Mouse (Mus musculus): ENCODE measurements at regions not wholly inside any gene's neighbourhood (a gene's known extent, or its start where the extent isn't known, plus 50 kb on each side); places are given as distances from the start of the nearest gene placed in this dataset.

DNA sequence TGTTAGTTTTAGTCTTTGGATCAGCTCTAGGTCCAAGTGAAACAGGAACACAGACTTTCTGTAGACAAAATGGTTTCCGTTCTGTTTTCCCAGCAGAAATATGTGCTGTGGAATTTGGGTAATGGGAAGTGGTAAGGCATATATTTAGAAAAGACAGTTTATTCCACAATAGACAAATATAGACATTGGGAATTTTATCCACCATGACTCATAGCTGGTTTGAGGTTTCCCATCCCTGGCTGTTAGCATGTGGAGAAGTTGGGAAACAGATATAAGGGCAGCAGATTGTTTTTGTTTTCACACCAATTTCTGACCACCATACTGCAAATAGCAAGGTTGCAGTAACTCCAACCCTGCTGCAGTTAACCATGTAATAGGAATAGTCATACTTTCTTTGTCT, 385.0 kb upstream of the Adam34 start:
- H3K36me3 ChIP-seq (ENCODE audit: control insufficient read depth, insufficient read depth, low read length, poor library complexity, severe bottlenecking) = no peaks in the 10 kb centered on the region
- no peaks in the 10 kb centered on the region for H3K4me1 ChIP-seq (ENCODE audit: control insufficient read depth, insufficient read depth, low read length)
- H3K4me3 ChIP-seq (ENCODE audit: low read depth, low read length) = no peak overlapping the region
- no peaks in the 10 kb centered on the region for H3K27me3 ChIP-seq (ENCODE audit: control insufficient read depth, insufficient read depth, low read length, poor library complexity, severe bottlenecking)
- H3K9ac ChIP-seq (ENCODE audit: low read depth, poor library complexity, severe bottlenecking) = no peak overlapping the region
- H3K9me3 ChIP-seq (replicated peaks; ENCODE audit: control insufficient read depth, insufficient read depth, low read length, poor library complexity, severe bottlenecking) = no peaks in the 10 kb centered on the region
- TF ChIP-seq POLR2A (IDR thresholded peaks at IDR 0.05; ENCODE audit: insufficient read depth, low read length) = no peak
- no peak for TF ChIP-seq CTCF (IDR thresholded peaks at IDR 0.05; ENCODE audit: low read depth, low read length)
- TF ChIP-seq EP300 (IDR thresholded peaks at IDR 0.05; ENCODE audit: insufficient read depth, low read depth, low read length) = no peak
- H3K27ac ChIP-seq (ENCODE audit: insufficient read depth, low read length) = no peak overlapping the region

DNA sequence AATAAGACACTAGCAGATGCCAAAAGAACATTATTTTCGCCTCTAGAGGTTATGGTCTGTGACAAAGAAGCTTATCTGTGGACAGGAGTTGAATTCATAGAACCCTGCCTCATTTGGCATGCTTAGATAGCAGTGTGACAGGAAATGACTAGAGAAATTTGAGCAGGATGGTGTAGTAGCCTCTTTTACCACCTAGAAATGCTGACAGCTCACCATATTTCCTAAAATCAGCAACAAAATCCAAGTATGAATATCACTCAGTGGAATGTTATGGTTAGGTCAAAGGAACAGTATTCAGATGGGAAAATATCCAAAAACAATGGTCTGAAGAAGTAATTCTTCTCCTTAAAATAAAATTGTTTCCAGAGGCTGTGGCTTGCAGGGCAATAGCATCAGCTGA, 383.6 kb upstream of the Adam34 start:
- H3K36me3 ChIP-seq (ENCODE audit: control insufficient read depth, insufficient read depth, low read length, poor library complexity, severe bottlenecking) = no peaks in the 10 kb centered on the region
- no peak overlapping the region for H3K4me3 ChIP-seq (ENCODE audit: low read depth, low read length)
- H3K27me3 ChIP-seq (ENCODE audit: control insufficient read depth, insufficient read depth, low read length, poor library complexity, severe bottlenecking) = no peaks in the 10 kb centered on the region
- H3K27ac ChIP-seq (ENCODE audit: insufficient read depth, low read length) = no peak overlapping the region
- no peak for TF ChIP-seq CTCF (IDR thresholded peaks at IDR 0.05; ENCODE audit: low read depth, low read length)
- TF ChIP-seq EP300 (IDR thresholded peaks at IDR 0.05; ENCODE audit: insufficient read depth, low read depth, low read length) = no peak
- no peak for TF ChIP-seq POLR2A (IDR thresholded peaks at IDR 0.05; ENCODE audit: insufficient read depth, low read length)
- H3K4me1 ChIP-seq (ENCODE audit: control insufficient read depth, insufficient read depth, low read length) = no peaks in the 10 kb centered on the region
- H3K9ac ChIP-seq (ENCODE audit: low read depth, poor library complexity, severe bottlenecking) = no peak overlapping the region
- H3K9me3 ChIP-seq (replicated peaks; ENCODE audit: control insufficient read depth, insufficient read depth, low read length, poor library complexity, severe bottlenecking) = no peaks in the 10 kb centered on the region

DNA sequence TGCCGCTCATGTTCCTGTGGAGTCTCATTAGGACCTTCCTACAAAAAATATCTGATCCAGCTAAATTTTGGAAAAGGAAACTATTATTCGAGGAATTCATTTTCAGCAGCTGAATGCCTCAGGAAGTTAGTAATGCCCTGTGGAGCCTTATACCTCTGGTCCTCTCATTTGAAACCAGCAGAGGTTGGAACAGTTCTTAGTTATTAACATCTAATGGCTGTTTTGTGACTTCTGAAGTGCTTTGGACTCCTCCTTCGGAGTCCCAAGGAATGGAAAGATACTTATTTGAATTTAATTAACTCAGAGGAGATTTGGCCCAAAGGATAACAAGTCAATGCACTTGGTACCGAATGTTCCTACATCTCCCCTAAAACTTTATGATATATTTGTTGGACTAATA, 372.2 kb upstream of the Adam34 start:
- H3K9me3 ChIP-seq (replicated peaks; ENCODE audit: control insufficient read depth, insufficient read depth, low read length, poor library complexity, severe bottlenecking) = no peaks in the 10 kb centered on the region
- H3K36me3 ChIP-seq (ENCODE audit: control insufficient read depth, insufficient read depth, low read length, poor library complexity, severe bottlenecking) = no peaks in the 10 kb centered on the region
- no peak overlapping the region for H3K9ac ChIP-seq (ENCODE audit: low read depth, poor library complexity, severe bottlenecking)
- TF ChIP-seq POLR2A (IDR thresholded peaks at IDR 0.05; ENCODE audit: insufficient read depth, low read length) = no peak
- TF ChIP-seq EP300 (IDR thresholded peaks at IDR 0.05; ENCODE audit: insufficient read depth, low read depth, low read length) = no peak
- TF ChIP-seq CTCF (IDR thresholded peaks at IDR 0.05; ENCODE audit: low read depth, low read length) = no peak
- H3K4me3 ChIP-seq (ENCODE audit: low read depth, low read length) = no peak overlapping the region
- H3K27ac ChIP-seq (ENCODE audit: insufficient read depth, low read length) = no peak overlapping the region
- no peaks in the 10 kb centered on the region for H3K27me3 ChIP-seq (ENCODE audit: control insufficient read depth, insufficient read depth, low read length, poor library complexity, severe bottlenecking)
- H3K4me1 ChIP-seq (ENCODE audit: control insufficient read depth, insufficient read depth, low read length) = no peaks in the 10 kb centered on the region

DNA sequence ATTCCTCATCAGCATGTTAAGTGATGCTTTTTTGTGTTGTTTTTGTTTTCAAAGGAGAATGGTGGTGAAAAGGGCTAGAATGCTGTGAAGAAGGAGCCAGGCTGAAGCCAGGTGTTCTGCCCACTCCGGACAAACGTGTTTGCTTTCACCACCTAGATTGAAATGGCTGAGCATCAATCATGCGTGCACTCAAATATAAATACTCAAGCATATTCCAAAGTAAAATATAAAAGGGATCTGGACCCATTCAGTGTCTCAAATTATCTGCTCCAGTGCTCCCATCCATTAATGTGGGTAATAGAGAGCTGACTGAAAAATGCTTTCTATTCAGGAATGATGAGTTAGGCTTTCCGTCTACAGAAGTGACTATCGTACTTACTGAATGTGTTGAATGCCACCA, 349.0 kb upstream of the Adam34 start:
- Histone ChIP-seq H3K27ac (ENCODE audit: insufficient read depth, low read length) (no peak overlapping the region), H3K9ac (ENCODE audit: low read depth, poor library complexity, severe bottlenecking) (no peak overlapping the region), H3K4me1 (ENCODE audit: control insufficient read depth, insufficient read depth, low read length) (no peaks in the 10 kb centered on the region), H3K36me3 (ENCODE audit: control insufficient read depth, insufficient read depth, low read length, poor library complexity, severe bottlenecking) (no peaks in the 10 kb centered on the region), H3K9me3 (replicated peaks; ENCODE audit: control insufficient read depth, insufficient read depth, low read length, poor library complexity, severe bottlenecking) (no peaks in the 10 kb centered on the region), H3K27me3 (ENCODE audit: control insufficient read depth, insufficient read depth, low read length, poor library complexity, severe bottlenecking) (no peaks in the 10 kb centered on the region), H3K4me3 (ENCODE audit: low read depth, low read length) (no peak overlapping the region)
- TF ChIP-seq EP300 (IDR thresholded peaks at IDR 0.05; ENCODE audit: insufficient read depth, low read depth, low read length) (no peak), POLR2A (IDR thresholded peaks at IDR 0.05; ENCODE audit: insufficient read depth, low read length) (no peak), CTCF (IDR thresholded peaks at IDR 0.05; ENCODE audit: low read depth, low read length) (no peak)

DNA sequence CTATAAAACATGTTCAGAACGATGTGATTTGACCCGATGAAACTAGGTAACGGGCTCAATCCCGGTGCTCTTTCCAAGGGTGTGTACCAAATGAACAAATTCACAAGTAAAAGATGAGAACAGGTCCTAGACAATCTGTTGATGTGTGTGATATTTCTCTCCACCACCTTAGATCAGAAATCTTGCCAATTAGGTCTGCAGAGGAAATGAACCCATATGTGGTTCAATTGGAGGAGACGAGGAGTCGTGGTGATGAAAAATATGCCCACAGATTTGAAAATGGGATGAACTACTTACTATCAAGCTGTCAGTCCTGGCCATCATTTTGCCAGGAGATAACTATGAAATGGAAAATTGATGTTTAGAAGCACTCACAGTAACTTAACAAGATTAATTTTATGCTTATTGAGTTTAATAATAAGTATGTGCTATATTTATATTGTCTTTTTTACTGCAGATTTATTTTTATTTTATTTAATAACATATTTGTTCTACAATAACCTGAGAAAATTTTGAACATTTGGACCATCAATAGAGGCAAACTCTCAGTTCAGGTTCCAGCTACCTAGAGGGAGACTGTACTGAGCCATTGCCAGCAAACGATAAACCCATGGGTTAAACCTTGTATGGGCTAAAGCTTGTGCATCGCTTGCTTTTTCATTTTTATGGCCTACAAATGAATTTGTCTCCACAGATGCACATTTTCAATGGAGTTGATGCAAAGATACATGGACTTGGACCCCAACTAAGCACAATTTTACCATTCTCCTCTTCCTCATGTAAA, 332.9 kb upstream of the Adam34 start:
- no peak overlapping the region for H3K9ac ChIP-seq (ENCODE audit: low read depth, poor library complexity, severe bottlenecking)
- TF ChIP-seq POLR2A (IDR thresholded peaks at IDR 0.05; ENCODE audit: insufficient read depth, low read length) (no peak), EP300 (IDR thresholded peaks at IDR 0.05; ENCODE audit: insufficient read depth, low read depth, low read length) (no peak), CTCF (IDR thresholded peaks at IDR 0.05; ENCODE audit: low read depth, low read length) (no peak)
- no peak overlapping the region for H3K27ac ChIP-seq (ENCODE audit: insufficient read depth, low read length)
- H3K27me3 ChIP-seq (ENCODE audit: control insufficient read depth, insufficient read depth, low read length, poor library complexity, severe bottlenecking) = no peaks in the 10 kb centered on the region
- no peaks in the 10 kb centered on the region for H3K4me1 ChIP-seq (ENCODE audit: control insufficient read depth, insufficient read depth, low read length)
- no peaks in the 10 kb centered on the region for H3K36me3 ChIP-seq (ENCODE audit: control insufficient read depth, insufficient read depth, low read length, poor library complexity, severe bottlenecking)
- no peak overlapping the region for H3K4me3 ChIP-seq (ENCODE audit: low read depth, low read length)
- H3K9me3 ChIP-seq (replicated peaks; ENCODE audit: control insufficient read depth, insufficient read depth, low read length, poor library complexity, severe bottlenecking) = no peaks in the 10 kb centered on the region

DNA sequence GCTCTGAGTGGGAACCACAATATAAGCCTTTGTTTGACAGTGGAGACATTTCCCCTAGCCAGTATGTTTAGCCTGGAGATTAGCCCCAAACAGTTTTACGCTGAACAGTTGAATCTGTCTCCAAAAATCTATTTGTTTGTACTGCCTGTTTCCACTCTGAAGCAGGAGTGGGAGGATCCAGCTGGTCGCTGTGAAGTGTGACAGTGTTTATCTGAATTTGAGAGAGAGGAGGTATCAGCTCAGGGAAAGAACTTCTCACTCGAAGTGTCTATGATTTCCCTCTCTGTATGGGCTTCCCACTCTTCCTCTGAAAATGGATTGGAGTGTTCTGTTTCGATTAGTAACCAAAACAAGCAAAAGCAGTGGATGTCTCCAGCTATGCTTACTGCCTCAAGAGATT, 324.4 kb upstream of the Adam34 start:
- no peak overlapping the region for H3K27ac ChIP-seq (ENCODE audit: insufficient read depth, low read length)
- no peaks in the 10 kb centered on the region for H3K36me3 ChIP-seq (ENCODE audit: control insufficient read depth, insufficient read depth, low read length, poor library complexity, severe bottlenecking)
- no peaks in the 10 kb centered on the region for H3K27me3 ChIP-seq (ENCODE audit: control insufficient read depth, insufficient read depth, low read length, poor library complexity, severe bottlenecking)
- no peak overlapping the region for H3K9ac ChIP-seq (ENCODE audit: low read depth, poor library complexity, severe bottlenecking)
- no peak for TF ChIP-seq EP300 (IDR thresholded peaks at IDR 0.05; ENCODE audit: insufficient read depth, low read depth, low read length)
- no peak for TF ChIP-seq CTCF (IDR thresholded peaks at IDR 0.05; ENCODE audit: low read depth, low read length)
- TF ChIP-seq POLR2A (IDR thresholded peaks at IDR 0.05; ENCODE audit: insufficient read depth, low read length) = no peak
- no peak overlapping the region for H3K4me3 ChIP-seq (ENCODE audit: low read depth, low read length)
- H3K4me1 ChIP-seq (ENCODE audit: control insufficient read depth, insufficient read depth, low read length) = no peaks in the 10 kb centered on the region
- H3K9me3 ChIP-seq (replicated peaks; ENCODE audit: control insufficient read depth, insufficient read depth, low read length, poor library complexity, severe bottlenecking) = no peaks in the 10 kb centered on the region
